Mouse (Mus musculus): Measurements from ENCODE around the gene Gm20696. TPM values are rescaled to one million over a fixed set of nuclear protein-coding genes. Genes with fewer than 3 reads are reported as not detected.

Gene Gm20696
- total RNA-seq, 1 experiment: 0.58 TPM

GRCm38 (mm10) chr6:99258346-99258745, 408.3 kb downstream of the Gm20696 start:
- no peak overlapping the region for H3K9ac ChIP-seq (ENCODE audit: insufficient read depth, low read depth, low read length, poor library complexity, severe bottlenecking)
- no peak overlapping the region for H3K4me3 ChIP-seq (ENCODE audit: insufficient read depth in 1 of 2, low read depth in 1 of 2, low read length in 2 of 2, poor library complexity in 1 of 2, severe bottlenecking in 1 of 2)
- no peak for TF ChIP-seq ZNF384 (IDR thresholded peaks at IDR 0.05; ENCODE audit: low read depth, low read length)
- no peak for TF ChIP-seq ZC3H11A (IDR thresholded peaks at IDR 0.05; ENCODE audit: borderline replicate concordance, low read depth, low read length)
- no peak for TF ChIP-seq CHD2 (IDR thresholded peaks at IDR 0.05; ENCODE audit: low read depth, low read length)
- TF ChIP-seq MAFK (IDR thresholded peaks at IDR 0.05; ENCODE audit: insufficient read depth, low read depth, low read length): no peak
- no peak for TF ChIP-seq HCFC1 (IDR thresholded peaks at IDR 0.05; ENCODE audit: borderline replicate concordance, insufficient read depth, low read length)
- in situ Hi-C loops (cut with MboI; ENCODE audit: low sequenced_read_pairs in 2 of 2, unreplicated experiment in 2 of 2): no loop called here
- DNase-seq (ENCODE audit: low read depth, low spot score): no peak
- no peak overlapping the region for H3K27ac ChIP-seq (ENCODE audit: insufficient read depth, low read depth, low read length, poor library complexity, severe bottlenecking)
- 0 out of 4 replicates have a peak, but pooled peaks cover 0 to 2% of the 10 kb centered on the region in 2 experiments for H3K4me1 ChIP-seq (ENCODE audit: control insufficient read depth in 2 of 2, insufficient read depth in 2 of 2, low read length in 2 of 2, poor library complexity in 1 of 2)
- no peaks in the 10 kb centered on the region for H3K9me3 ChIP-seq (ENCODE audit: control insufficient read depth, insufficient read depth, low read depth, low read length)
- no peaks in the 10 kb centered on the region for H3K36me3 ChIP-seq (ENCODE audit: control insufficient read depth, insufficient read depth, low read length, poor library complexity, severe bottlenecking)

DNA sequence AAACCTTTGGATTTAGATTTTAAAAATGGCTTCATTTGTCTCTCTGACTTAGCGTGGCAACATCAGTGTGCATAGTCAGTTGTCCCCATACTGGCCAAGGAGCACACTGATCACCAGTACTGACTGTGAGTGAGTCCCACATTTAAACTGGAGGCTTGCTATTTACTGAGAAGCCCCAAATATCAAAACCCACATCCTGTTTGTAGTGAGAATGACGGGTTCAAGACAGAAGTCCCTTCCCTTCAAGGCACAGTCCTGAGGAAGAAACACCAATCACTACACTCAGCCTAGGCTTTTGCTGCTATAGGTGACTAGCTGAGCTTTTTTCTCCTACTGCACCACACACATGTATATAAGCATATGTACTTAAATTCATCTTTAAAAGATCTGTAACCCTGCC, 408.9 kb downstream of the Gm20696 start:
- H3K4me3 ChIP-seq (ENCODE audit: insufficient read depth in 1 of 2, low read depth in 1 of 2, low read length in 2 of 2, poor library complexity in 1 of 2, severe bottlenecking in 1 of 2): no peak overlapping the region
- in situ Hi-C loops (cut with MboI; ENCODE audit: low sequenced_read_pairs in 2 of 2, unreplicated experiment in 2 of 2): no loop called here
- H3K27ac ChIP-seq (ENCODE audit: insufficient read depth, low read depth, low read length, poor library complexity, severe bottlenecking): no peak overlapping the region
- no peaks in the 10 kb centered on the region for H3K36me3 ChIP-seq (ENCODE audit: control insufficient read depth, insufficient read depth, low read length, poor library complexity, severe bottlenecking)
- no peak overlapping the region for H3K9ac ChIP-seq (ENCODE audit: insufficient read depth, low read depth, low read length, poor library complexity, severe bottlenecking)
- no peaks in the 10 kb centered on the region for H3K4me1 ChIP-seq (ENCODE audit: control insufficient read depth in 2 of 2, insufficient read depth in 2 of 2, low read length in 2 of 2, poor library complexity in 1 of 2)
- H3K9me3 ChIP-seq (ENCODE audit: control insufficient read depth, insufficient read depth, low read depth, low read length): no peaks in the 10 kb centered on the region
- no peak for TF ChIP-seq CHD2 (IDR thresholded peaks at IDR 0.05; ENCODE audit: low read depth, low read length)
- no peak for TF ChIP-seq ZC3H11A (IDR thresholded peaks at IDR 0.05; ENCODE audit: borderline replicate concordance, low read depth, low read length)
- no peak for DNase-seq (ENCODE audit: low read depth, low spot score)

- no peak for DNase-seq (ENCODE audit: low read depth, low spot score)
- H3K4me1 ChIP-seq (ENCODE audit: control insufficient read depth in 2 of 2, insufficient read depth in 2 of 2, low read length in 2 of 2, poor library complexity in 1 of 2): no peaks in the 10 kb centered on the region
- TF ChIP-seq ZC3H11A (IDR thresholded peaks at IDR 0.05; ENCODE audit: borderline replicate concordance, low read depth, low read length) (no peak), CHD2 (IDR thresholded peaks at IDR 0.05; ENCODE audit: low read depth, low read length) (no peak), ZNF384 (IDR thresholded peaks at IDR 0.05; ENCODE audit: low read depth, low read length) (no peak), MAFK (IDR thresholded peaks at IDR 0.05; ENCODE audit: insufficient read depth, low read depth, low read length) (no peak), HCFC1 (IDR thresholded peaks at IDR 0.05; ENCODE audit: borderline replicate concordance, insufficient read depth, low read length) (no peak)
- no peak overlapping the region for H3K4me3 ChIP-seq (ENCODE audit: insufficient read depth in 1 of 2, low read depth in 1 of 2, low read length in 2 of 2, poor library complexity in 1 of 2, severe bottlenecking in 1 of 2)
- H3K27ac ChIP-seq (ENCODE audit: insufficient read depth, low read depth, low read length, poor library complexity, severe bottlenecking): no peak overlapping the region
- H3K9me3 ChIP-seq (ENCODE audit: control insufficient read depth, insufficient read depth, low read depth, low read length): no peaks in the 10 kb centered on the region
- in situ Hi-C loops (cut with MboI; ENCODE audit: low sequenced_read_pairs in 2 of 2, unreplicated experiment in 2 of 2): no loop called here
- no peak overlapping the region for H3K9ac ChIP-seq (ENCODE audit: insufficient read depth, low read depth, low read length, poor library complexity, severe bottlenecking)
- H3K36me3 ChIP-seq (ENCODE audit: control insufficient read depth, insufficient read depth, low read length, poor library complexity, severe bottlenecking): no peaks in the 10 kb centered on the region
Observed at GRCm38 (mm10) chr6:99253331-99253730, 413.3 kb downstream of the Gm20696 start.

- Histone ChIP-seq H3K9ac (ENCODE audit: insufficient read depth, low read depth, low read length, poor library complexity, severe bottlenecking) (no peak overlapping the region), H3K4me1 (ENCODE audit: control insufficient read depth in 2 of 2, insufficient read depth in 2 of 2, low read length in 2 of 2, poor library complexity in 1 of 2) (no peaks in the 10 kb centered on the region), H3K9me3 (ENCODE audit: control insufficient read depth, insufficient read depth, low read depth, low read length) (no peaks in the 10 kb centered on the region), H3K36me3 (ENCODE audit: control insufficient read depth, insufficient read depth, low read length, poor library complexity, severe bottlenecking) (no peaks in the 10 kb centered on the region), H3K4me3 (ENCODE audit: insufficient read depth in 1 of 2, low read depth in 1 of 2, low read length in 2 of 2, poor library complexity in 1 of 2, severe bottlenecking in 1 of 2) (no peak overlapping the region), H3K27ac (ENCODE audit: insufficient read depth, low read depth, low read length, poor library complexity, severe bottlenecking) (no peak overlapping the region)
- DNase-seq (ENCODE audit: low read depth, low spot score): no peak
- in situ Hi-C loops (cut with MboI; ENCODE audit: low sequenced_read_pairs in 2 of 2, unreplicated experiment in 2 of 2): no loop called here
- TF ChIP-seq ZNF384 (IDR thresholded peaks at IDR 0.05; ENCODE audit: low read depth, low read length): no peak
- no peak for TF ChIP-seq CHD2 (IDR thresholded peaks at IDR 0.05; ENCODE audit: low read depth, low read length)
- no peak for TF ChIP-seq MAFK (IDR thresholded peaks at IDR 0.05; ENCODE audit: insufficient read depth, low read depth, low read length)
- no peak for TF ChIP-seq ZC3H11A (IDR thresholded peaks at IDR 0.05; ENCODE audit: borderline replicate concordance, low read depth, low read length)
- no peak for TF ChIP-seq HCFC1 (IDR thresholded peaks at IDR 0.05; ENCODE audit: borderline replicate concordance, insufficient read depth, low read length)
Observed at GRCm38 (mm10) chr6:99252816-99253215, 413.8 kb downstream of the Gm20696 start.

DNA sequence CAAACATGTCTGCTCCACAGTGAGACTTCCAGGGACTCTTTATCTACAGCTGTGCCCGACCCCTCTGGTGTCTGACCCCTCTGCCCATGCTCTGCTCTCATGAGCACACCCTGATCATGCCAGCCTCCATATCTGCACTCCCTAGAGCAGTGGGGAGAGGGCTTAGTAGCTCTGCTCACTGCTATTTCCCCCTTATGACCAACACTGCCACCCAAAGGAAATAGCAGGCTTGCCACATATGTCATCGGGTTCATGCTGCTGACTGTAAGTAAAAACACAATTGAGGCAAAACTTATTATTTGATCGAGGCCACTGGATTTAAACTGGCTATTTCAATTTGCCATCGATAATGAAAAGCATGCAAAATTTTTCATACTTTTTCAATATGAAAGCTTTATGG, 414.7 kb downstream of the Gm20696 start:
- H3K9ac ChIP-seq (ENCODE audit: insufficient read depth, low read depth, low read length, poor library complexity, severe bottlenecking): no peak overlapping the region
- H3K9me3 ChIP-seq (ENCODE audit: control insufficient read depth, insufficient read depth, low read depth, low read length): no peaks in the 10 kb centered on the region
- no peak overlapping the region for H3K4me3 ChIP-seq (ENCODE audit: insufficient read depth in 1 of 2, low read depth in 1 of 2, low read length in 2 of 2, poor library complexity in 1 of 2, severe bottlenecking in 1 of 2)
- H3K27ac ChIP-seq (ENCODE audit: insufficient read depth, low read depth, low read length, poor library complexity, severe bottlenecking): no peak overlapping the region
- TF ChIP-seq ZC3H11A (IDR thresholded peaks at IDR 0.05; ENCODE audit: borderline replicate concordance, low read depth, low read length) (no peak), HCFC1 (IDR thresholded peaks at IDR 0.05; ENCODE audit: borderline replicate concordance, insufficient read depth, low read length) (no peak), CHD2 (IDR thresholded peaks at IDR 0.05; ENCODE audit: low read depth, low read length) (no peak), ZNF384 (IDR thresholded peaks at IDR 0.05; ENCODE audit: low read depth, low read length) (no peak), MAFK (IDR thresholded peaks at IDR 0.05; ENCODE audit: insufficient read depth, low read depth, low read length) (no peak)
- in situ Hi-C loops (cut with MboI; ENCODE audit: low sequenced_read_pairs in 2 of 2, unreplicated experiment in 2 of 2): no loop called here
- no peak for DNase-seq (ENCODE audit: low read depth, low spot score)
- no peaks in the 10 kb centered on the region for H3K4me1 ChIP-seq (ENCODE audit: control insufficient read depth in 2 of 2, insufficient read depth in 2 of 2, low read length in 2 of 2, poor library complexity in 1 of 2)
- H3K36me3 ChIP-seq (ENCODE audit: control insufficient read depth, insufficient read depth, low read length, poor library complexity, severe bottlenecking): no peaks in the 10 kb centered on the region
